Mouse (Mus musculus) embryonic facial prominence, embryonic 14.5 days (tissue): Measurements from ENCODE around the gene Ttc29. TPM values are rescaled to one million over a fixed set of nuclear protein-coding genes. Genes with fewer than 3 reads are reported as not detected.
A peak's percentile ranks its signal among the peaks of the same experiment; 100 is the strongest.

Experiments
- ATAC-seq: fragments of 200-750 bp; cut with Nextera tagmentation; 2 replicates; pipeline ENCODE4 v1.8.0; 2017; ENCODE audit warnings: low read depth, moderate number of reproducible peaks, moderate TSS enrichment
- DNase-seq: peaks from one replicate; pipeline ENCODE4 v3.0.0-alpha.2; 2015; ENCODE audit warnings: low spot score
- H3K27ac ChIP-seq: fragments of 300-500 bp; sonication (generic); replicated peaks from 2 replicates; pipeline ENCODE4 v1.5.1; 2014; ENCODE audit warnings: low read depth, mild to moderate bottlenecking, low read length, moderate library complexity
- H3K27me3 ChIP-seq: fragments of 300-500 bp; sonication (generic); replicated peaks from 2 replicates; pipeline ENCODE4 v1.6.1; 2014; ENCODE audit warnings: low read length; ENCODE audit not compliant: control insufficient read depth, insufficient read depth
- H3K36me3 ChIP-seq: fragments of 300-500 bp; sonication (generic); 2 replicates; pipeline ENCODE4 v1.6.1; 2014; ENCODE audit warnings: low read length, mixed read lengths; ENCODE audit not compliant: control insufficient read depth, insufficient read depth
- H3K4me1 ChIP-seq: fragments of 300-500 bp; sonication (generic); 2 replicates; pipeline ENCODE4 v1.6.1; 2014; ENCODE audit warnings: antibody characterized with exemption, low read length; ENCODE audit not compliant: control insufficient read depth, insufficient read depth
- H3K4me2 ChIP-seq: fragments of 300-500 bp; sonication (generic); 2 replicates; pipeline ENCODE4 v1.6.1; 2014; ENCODE audit warnings: low read depth, mild to moderate bottlenecking, low read length, moderate library complexity, mixed read lengths
- H3K4me3 ChIP-seq: fragments of 300-500 bp; sonication (generic); 2 replicates; pipeline ENCODE4 v1.5.1; 2014; ENCODE audit warnings: low read depth, mild to moderate bottlenecking, low read length
- H3K9ac ChIP-seq: fragments of 300-500 bp; sonication (generic); 2 replicates; pipeline ENCODE4 v1.6.1; 2014; ENCODE audit warnings: low read depth, mild to moderate bottlenecking, low read length, moderate library complexity, mixed read lengths
- H3K9me3 ChIP-seq: fragments of 300-500 bp; sonication (generic); 2 replicates; pipeline ENCODE4 v1.6.1; 2016; ENCODE audit warnings: low read length; ENCODE audit not compliant: control insufficient read depth
- WGBS: fragments of 180-500 bp; shearing (Covaris S2); extraction: QIAGEN DNeasy Blood & Tissue Kit; methylation state at CpG from one replicate; pipeline ENCODE4 v1.1.7; 2014; 5-methylcytosine and 5-hydroxymethylcytosine counted together
- polyA plus RNA-seq: library from polyadenylated mRNA; unstranded; fragments of >200 nt; fragmentation: Nextera tagmentation; extraction: Ambion mirVana; gene quantifications from 2 replicates; pipeline ENCODE4 v1.2.1, GENCODE M21; 2014

The Ttc29 gene
- polyA plus RNA-seq, 1 experiment from 2014 or later: 2.2 TPM

DNA sequence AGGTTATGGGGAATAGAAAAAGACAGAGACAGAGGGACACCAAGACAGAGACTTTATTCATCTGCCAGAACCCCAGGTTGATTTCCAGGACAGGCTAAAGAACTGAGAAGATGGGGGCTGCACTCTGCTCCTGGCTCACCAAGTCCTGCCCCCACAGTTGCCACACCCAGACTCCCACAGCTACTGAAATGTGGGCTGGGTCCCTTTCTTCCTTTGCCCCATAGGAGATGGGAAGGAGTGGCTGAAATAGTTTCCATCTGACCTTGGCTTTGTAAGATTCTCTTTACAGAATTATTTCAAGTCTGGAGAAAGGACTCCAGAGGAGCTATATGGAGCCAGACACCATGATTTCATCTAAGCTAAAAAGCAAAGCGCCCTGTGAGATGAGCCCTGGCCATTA, 219.4 kb downstream of the Ttc29 start:
- Histone ChIP-seq H3K4me3 (no peak overlapping the region), H3K36me3 (no peaks in the 10 kb centered on the region), H3K27ac (no peak overlapping the region), H3K4me1 (peaks cover 3% of the 10 kb centered on the region; the same call in 1 of the 2 replicates), H3K9me3 (no peaks in the 10 kb centered on the region), H3K9ac (no peak overlapping the region), H3K4me2 (no peak overlapping the region), H3K27me3 (peaks cover 93% of the 10 kb centered on the region)
- ATAC-seq: no peak
- 10% methylated on average over 1 of the region's 1 CpGs for WGBS
- no peak for DNase-seq

DNA sequence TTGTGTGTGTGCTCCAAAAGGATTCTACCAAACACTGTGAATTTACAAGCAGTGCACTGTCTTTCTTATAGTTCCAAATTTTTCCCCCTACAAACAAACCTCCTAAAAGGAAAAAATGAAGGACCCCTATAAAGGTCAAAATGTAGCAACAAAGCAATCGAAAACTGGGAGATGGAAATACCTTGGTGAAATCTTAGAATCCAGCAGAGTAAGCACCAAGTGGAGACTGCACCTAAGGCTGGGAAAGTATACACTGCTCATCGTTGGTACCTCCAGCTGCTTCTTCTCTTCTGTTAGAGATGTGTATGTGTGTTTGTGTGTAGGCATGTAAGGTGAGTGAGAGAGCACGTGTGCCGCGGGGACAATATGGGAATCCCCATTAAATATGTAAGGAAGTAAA, 220.2 kb downstream of the Ttc29 start:
- ATAC-seq (no peak), DNase-seq (no peak)
- Histone ChIP-seq H3K9me3 (no peaks in the 10 kb centered on the region), H3K9ac (no peak overlapping the region), H3K27me3 (peaks cover 93% of the 10 kb centered on the region), H3K4me1 (peaks cover 3% of the 10 kb centered on the region; the same call in 1 of the 2 replicates), H3K4me2 (no peak overlapping the region), H3K27ac (no peak overlapping the region), H3K36me3 (no peaks in the 10 kb centered on the region), H3K4me3 (no peak overlapping the region)
- WGBS: 14% methylated on average over 5 of the region's 5 CpGs

DNA sequence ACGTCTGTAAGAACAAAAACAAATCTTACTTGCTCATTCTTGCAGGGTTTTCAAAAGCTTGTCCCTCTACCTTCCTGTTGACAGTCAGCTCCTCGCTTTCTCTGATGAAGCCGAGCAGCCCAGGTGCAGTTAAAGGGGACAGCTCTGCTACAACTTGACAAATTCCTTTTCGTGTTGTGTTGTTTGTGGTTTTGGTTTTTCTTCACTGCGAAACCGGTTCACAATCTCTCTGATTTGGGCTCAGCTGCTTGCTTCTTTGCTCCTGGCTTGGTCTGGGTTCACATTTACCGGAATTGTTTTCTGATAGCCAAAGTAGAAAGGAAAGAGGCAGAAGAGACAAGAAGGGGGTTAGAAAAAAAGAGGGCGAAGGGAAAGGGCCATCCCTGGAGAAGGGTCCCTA, 221.2 kb downstream of the Ttc29 start:
- Histone ChIP-seq H3K4me2 (no peak overlapping the region), H3K9ac (no peak overlapping the region), H3K27me3 (peaks cover 96% of the 10 kb centered on the region), H3K4me3 (peak overlapping the region; percentile 44), H3K27ac (no peak overlapping the region), H3K9me3 (no peaks in the 10 kb centered on the region), H3K4me1 (peaks cover 3% of the 10 kb centered on the region; the same call in 1 of the 2 replicates), H3K36me3 (no peaks in the 10 kb centered on the region)
- ATAC-seq (no peak), DNase-seq (no peak)
- 2% methylated on average over 8 of the region's 8 CpGs for WGBS

DNA sequence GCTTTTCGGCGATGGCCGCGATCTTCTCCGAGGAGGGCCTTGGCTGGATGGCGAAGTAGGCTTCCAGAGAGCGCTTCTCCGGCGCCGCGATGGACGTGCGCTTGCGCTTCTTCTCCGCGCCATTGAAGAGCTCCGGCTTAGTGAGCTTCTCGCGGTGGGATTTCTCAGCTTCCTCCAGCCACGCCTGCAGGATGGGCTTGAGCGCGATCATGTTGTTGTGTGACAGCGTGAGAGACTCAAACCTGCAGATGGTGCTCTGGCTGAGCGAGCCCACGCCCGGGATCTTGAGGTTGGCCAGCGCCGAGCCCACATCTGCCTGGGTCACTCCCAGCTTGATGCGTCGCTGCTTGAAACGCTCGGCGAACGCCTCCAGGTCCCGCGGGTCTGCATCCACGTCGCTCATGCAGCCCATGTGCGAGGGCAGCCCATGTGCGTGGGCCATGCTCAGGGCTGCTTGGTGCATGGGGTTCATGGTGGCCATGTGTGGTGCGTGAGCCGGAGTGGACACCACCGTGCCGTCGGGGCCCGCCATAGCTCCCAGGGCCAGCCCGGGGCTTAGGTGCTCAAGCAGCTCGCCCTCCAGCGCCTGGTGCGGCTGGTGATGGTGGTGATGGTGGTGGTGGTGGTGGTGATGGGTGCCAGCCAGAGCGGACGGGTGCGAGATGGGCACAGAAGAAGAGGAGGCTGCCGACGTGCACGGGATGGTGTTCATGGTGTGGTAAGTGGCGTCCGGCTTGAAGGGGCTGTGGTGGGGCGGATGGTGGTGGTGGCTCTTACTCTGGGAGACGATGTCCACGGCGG, 221.9 kb downstream of the Ttc29 start:
- Histone ChIP-seq H3K9me3 (no peaks in the 10 kb centered on the region), H3K9ac (no peak overlapping the region), H3K4me2 (peak overlapping the region; percentile 23), H3K27ac (no peak overlapping the region), H3K4me3 (peak overlapping the region; percentile 44), H3K27me3 (peaks cover 93% of the 10 kb centered on the region), H3K4me1 (peaks cover 3% of the 10 kb centered on the region; the same call in 1 of the 2 replicates), H3K36me3 (no peaks in the 10 kb centered on the region)
- ATAC-seq (0 out of 2 replicates have a peak, but pooled peaks have one; percentile 17), DNase-seq (no peak)
- WGBS: 2% methylated on average over 39 of the region's 62 CpGs

DNA sequence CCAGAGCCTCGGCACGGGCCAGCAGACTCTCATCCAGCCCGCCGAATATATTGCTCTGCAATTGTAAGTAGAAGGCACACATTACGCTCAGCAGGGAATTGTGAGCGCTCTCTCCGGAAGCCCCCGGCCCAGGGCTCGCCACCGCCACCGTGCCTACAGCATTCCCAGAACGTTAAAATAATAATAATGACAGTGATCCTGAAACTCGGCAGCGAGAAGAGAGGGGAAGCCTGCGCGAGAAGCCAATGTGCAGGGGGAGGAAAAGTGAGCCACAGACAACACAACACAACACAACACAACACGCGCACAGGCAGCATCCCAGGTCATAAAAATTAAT, 222.5 kb downstream of the Ttc29 start:
- ATAC-seq (no peak), DNase-seq (no peak)
- no peaks in the 10 kb centered on the region for H3K36me3 ChIP-seq
- no peaks in the 10 kb centered on the region for H3K9me3 ChIP-seq
- H3K27ac ChIP-seq: no peak overlapping the region
- WGBS: under 1% methylated on average over 18 of the region's 18 CpGs
- H3K4me3 ChIP-seq: peak overlapping the region; percentile 44
- H3K4me1 ChIP-seq: peaks cover 3% of the 10 kb centered on the region; the same call in 1 of the 2 replicates
- peak overlapping the region; percentile 72 for H3K4me2 ChIP-seq
- peaks cover 93% of the 10 kb centered on the region for H3K27me3 ChIP-seq
- no peak overlapping the region for H3K9ac ChIP-seq

DNA sequence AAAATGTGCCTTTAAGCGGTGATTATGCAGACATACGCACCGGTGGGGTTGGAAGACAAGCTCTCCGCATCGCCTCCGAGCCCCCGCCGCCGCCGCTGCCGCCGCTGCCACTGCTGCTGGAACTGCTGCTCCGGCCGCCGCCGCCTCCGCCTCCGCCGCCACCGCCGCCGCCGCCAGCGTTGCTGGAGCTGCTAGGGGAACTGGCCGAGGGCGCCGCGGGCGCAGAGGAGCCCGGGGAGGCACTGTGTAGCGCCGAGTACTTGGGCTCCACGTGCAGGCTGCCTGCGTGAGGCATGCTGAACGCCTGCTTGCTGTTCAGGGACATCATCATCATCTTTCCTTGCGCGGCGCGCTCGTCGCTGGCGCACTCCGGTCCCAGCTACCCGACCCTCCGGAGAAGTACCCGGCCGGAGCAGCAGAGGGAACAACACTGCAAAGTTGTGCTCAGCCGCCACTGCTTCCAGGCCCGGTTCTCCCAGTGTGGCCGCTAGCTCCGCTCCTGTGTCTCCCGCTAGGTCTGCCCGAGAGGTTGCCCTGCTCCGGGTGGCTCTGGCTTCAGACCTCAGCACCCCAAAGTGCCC, 223.1 kb downstream of the Ttc29 start, which contains the start of gene Pou4f2:
Gene Pou4f2, minus strand, starts transcription at position 575 of the 581 bp plus-strand sequence.
- Histone ChIP-seq H3K4me1 (peaks cover 3% of the 10 kb centered on the region; the same call in 1 of the 2 replicates), H3K36me3 (no peaks in the 10 kb centered on the region), H3K4me3 (peak within 1 kb of the TSS; percentile 44), H3K4me2 (peak within 1 kb of the TSS; percentile 72), H3K27me3 (peaks cover 94% of the 10 kb centered on the region), H3K9me3 (no peaks in the 10 kb centered on the region), H3K27ac (no peak within 1 kb of the TSS), H3K9ac (no peak within 1 kb of the TSS)
- no peak for DNase-seq
- ATAC-seq: peak; percentile 56; the same call in 1 of the 2 replicates
- WGBS: 2% methylated on average over 22 of the region's 54 CpGs

DNA sequence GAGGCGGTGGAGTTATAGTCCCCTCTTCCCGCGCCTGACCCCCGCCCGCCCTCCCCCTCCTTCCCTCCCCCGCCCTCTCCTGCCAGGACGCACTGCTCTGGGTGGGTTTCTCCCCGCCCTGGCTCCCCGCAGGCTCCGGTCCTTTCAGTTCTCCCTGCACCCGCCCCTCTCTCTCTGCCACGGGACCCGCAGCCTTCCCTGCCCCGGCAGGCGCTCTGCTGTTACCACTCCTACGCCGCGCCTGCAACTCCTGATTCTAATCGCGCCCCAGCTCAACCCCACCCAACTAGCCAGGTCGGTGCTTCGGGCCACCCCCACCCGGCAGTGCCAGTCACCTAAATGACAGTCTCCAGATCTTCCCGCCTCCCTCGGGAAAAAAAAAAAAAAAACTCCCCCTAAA, 223.6 kb downstream of the Ttc29 start:
- peaks cover 3% of the 10 kb centered on the region; the same call in 1 of the 2 replicates for H3K4me1 ChIP-seq
- DNase-seq (no peak), ATAC-seq (0 out of 2 replicates have a peak, but pooled peaks have one; percentile 2)
- peak overlapping the region; percentile 72 for H3K4me2 ChIP-seq
- no peak overlapping the region for H3K27ac ChIP-seq
- H3K4me3 ChIP-seq: peak overlapping the region; percentile 44
- no peaks in the 10 kb centered on the region for H3K36me3 ChIP-seq
- peaks cover 95% of the 10 kb centered on the region for H3K27me3 ChIP-seq
- no peaks in the 10 kb centered on the region for H3K9me3 ChIP-seq
- no peak overlapping the region for H3K9ac ChIP-seq
- WGBS: 0% methylated on average over 16 of the region's 25 CpGs

DNA sequence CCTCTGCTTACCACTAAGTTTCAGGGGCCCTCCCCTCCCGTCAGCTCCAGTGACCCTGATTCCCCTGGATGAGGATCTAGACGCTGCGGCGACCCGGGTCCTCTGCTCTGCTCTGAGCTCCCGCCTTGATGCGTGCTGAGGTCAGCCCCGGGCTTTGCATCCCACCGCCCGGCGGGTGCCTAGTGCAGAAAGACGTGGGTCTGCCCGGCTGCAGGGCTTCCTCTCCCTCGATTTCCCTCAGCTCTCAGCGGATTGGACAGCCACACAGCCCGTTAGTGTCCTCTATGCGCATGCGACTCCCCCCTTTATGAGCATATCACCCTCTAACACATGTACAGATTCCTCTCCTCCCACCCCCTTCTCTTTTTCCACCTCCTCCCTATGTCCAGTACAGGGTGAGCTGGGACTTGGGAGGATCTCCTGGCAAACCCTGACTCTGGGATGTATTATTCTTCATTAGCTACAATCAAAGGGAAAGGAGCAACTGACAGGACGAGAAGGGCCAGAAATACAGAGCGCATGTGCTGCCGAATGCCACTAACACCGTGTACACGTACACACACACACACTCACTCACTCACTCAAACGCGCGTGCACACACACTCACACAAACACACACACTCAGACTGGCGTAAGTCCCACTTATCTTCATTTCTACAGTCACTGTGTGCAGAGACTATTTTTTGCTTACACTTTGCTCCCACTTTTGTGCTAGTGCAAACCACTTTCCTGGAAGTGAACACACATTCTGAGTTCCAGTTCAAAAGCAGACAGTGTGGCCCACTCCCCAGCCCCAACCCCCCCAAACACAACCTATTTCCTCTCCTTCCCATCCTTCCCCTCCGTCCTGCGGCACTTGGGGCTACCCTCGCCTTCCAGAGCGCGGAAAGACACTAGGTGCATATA, 224.3 kb downstream of the Ttc29 start:
- Histone ChIP-seq H3K4me1 (peaks cover 3% of the 10 kb centered on the region; the same call in 1 of the 2 replicates), H3K4me3 (peak overlapping the region; percentile 44; the same call in 1 of the 2 replicates), H3K4me2 (peak overlapping the region; percentile 72), H3K9me3 (no peaks in the 10 kb centered on the region), H3K36me3 (no peaks in the 10 kb centered on the region), H3K27ac (no peak overlapping the region), H3K9ac (no peak overlapping the region), H3K27me3 (peaks cover 95% of the 10 kb centered on the region)
- DNase-seq: no peak
- WGBS: 4% methylated on average over 31 of the region's 32 CpGs
- ATAC-seq: 0 out of 2 replicates have a peak, but pooled peaks have one; percentile 12
